Mouse (Mus musculus) intestine, postnatal 0 days (tissue): ENCODE measurements at regions not wholly inside any gene's neighbourhood (a gene's known extent, or its start where the extent isn't known, plus 50 kb on each side); places are given as distances from the start of the nearest gene placed in this dataset.

Experiments used
- ATAC-seq: fragments of 200-750 bp; cut with Nextera tagmentation; 2 replicates; pipeline ENCODE4 v1.8.0; 2017; ENCODE audit warnings: mild to moderate bottlenecking, moderate TSS enrichment, moderate library complexity
- H3K27ac ChIP-seq: fragments of 300-500 bp; sonication (generic); 2 replicates; pipeline ENCODE4 v1.5.1; 2014; ENCODE audit warnings: mild to moderate bottlenecking, low read depth, low read length, moderate library complexity
- H3K27me3 ChIP-seq: fragments of 300-500 bp; sonication (generic); replicated peaks from 2 replicates; pipeline ENCODE4 v1.6.1; 2014; ENCODE audit warnings: low read length, mixed read lengths; ENCODE audit not compliant: control insufficient read depth, insufficient read depth
- H3K36me3 ChIP-seq: fragments of 300-500 bp; sonication (generic); 2 replicates; pipeline ENCODE4 v1.6.1; 2014; ENCODE audit warnings: mild to moderate bottlenecking, moderate library complexity; ENCODE audit not compliant: control insufficient read depth, insufficient read depth
- H3K4me1 ChIP-seq: fragments of 300-500 bp; sonication (generic); replicated peaks from 2 replicates; pipeline ENCODE4 v1.6.1; 2014; ENCODE audit warnings: antibody characterized with exemption, low read length, mixed read lengths; ENCODE audit not compliant: control insufficient read depth, insufficient read depth
- H3K4me2 ChIP-seq: fragments of 300-500 bp; sonication (generic); replicated peaks from 2 replicates; pipeline ENCODE4 v1.6.1; 2014; ENCODE audit warnings: low read depth, mild to moderate bottlenecking, moderate library complexity
- H3K4me3 ChIP-seq: fragments of 300-500 bp; sonication (generic); 2 replicates; pipeline ENCODE4 v1.5.1; 2014; ENCODE audit warnings: low read depth, low read length
- H3K9ac ChIP-seq: fragments of 300-500 bp; sonication (generic); 2 replicates; pipeline ENCODE4 v1.6.1; 2014; ENCODE audit warnings: mild to moderate bottlenecking, low read depth, low read length
- H3K9me3 ChIP-seq: fragments of 300-500 bp; sonication (generic); 2 replicates; pipeline ENCODE4 v1.6.1; 2016; ENCODE audit warnings: mixed run types; ENCODE audit not compliant: control insufficient read depth
- CTCF ChIP-seq: sonication (generic); IDR thresholded peaks from 2 replicates; pipeline ENCODE4 v1.5.1; 2016; ENCODE audit warnings: low read depth, mild to moderate bottlenecking, control low read depth, antibody characterized with exemption, moderate library complexity
- WGBS: fragments of 180-500 bp; shearing (Covaris S2); extraction: QIAGEN DNeasy Blood & Tissue Kit; methylation state at CpG from one replicate; pipeline ENCODE4 v1.1.7; 2014; 5-methylcytosine and 5-hydroxymethylcytosine counted together

DNA sequence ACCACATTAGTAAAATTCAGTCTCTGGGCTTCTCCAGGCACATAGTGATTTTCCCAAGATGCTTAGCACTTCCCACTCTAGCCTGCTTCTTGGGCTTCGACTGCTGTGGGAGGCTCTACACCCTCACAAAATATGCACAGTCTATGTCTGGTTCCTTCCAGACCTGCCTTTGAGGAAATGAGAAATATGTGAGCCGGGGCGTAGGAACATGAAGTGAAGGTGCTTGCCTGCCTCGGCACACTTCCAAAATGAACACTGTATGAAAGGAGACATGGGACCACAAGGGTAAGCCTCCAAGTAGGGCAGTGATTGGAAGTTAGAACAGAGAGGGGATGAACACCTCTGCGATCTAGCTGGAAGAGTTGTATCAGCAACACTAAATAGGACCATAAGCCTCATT, 54.5 kb downstream of the Gm10260 start:
- no peak overlapping the region for H3K9ac ChIP-seq
- no peaks in the 10 kb centered on the region for H3K36me3 ChIP-seq
- no peak for TF ChIP-seq CTCF
- no peaks in the 10 kb centered on the region for H3K27me3 ChIP-seq
- no peak overlapping the region for H3K4me3 ChIP-seq
- no peaks in the 10 kb centered on the region for H3K9me3 ChIP-seq
- WGBS, result 90% methylated on average over 5 of the region's 5 CpGs
- H3K4me2 ChIP-seq, result no peak overlapping the region
- no peaks in the 10 kb centered on the region for H3K4me1 ChIP-seq
- H3K27ac ChIP-seq, result no peak overlapping the region
- no peak for ATAC-seq

DNA sequence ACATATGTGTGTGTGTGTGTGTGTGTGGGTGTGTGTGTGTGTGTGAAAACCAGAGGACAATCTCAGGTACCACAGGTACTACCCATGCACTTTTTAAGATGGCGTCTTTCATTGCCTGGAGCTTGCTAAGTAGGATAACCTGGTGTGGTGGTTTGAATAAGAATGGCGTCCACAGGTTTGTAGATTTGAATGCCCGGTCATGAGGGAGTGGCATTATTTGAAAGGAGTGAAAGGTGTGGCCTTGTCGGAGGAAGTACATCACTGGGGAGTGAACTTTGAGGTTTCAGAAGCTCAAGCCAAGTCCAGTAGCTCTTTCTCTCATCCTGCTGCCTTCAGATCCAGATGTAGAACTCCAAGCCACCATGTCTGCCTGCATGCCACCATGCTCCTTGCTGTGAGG, 55.9 kb downstream of the Gm10260 start:
- Histone ChIP-seq H3K27me3 (no peaks in the 10 kb centered on the region), H3K4me1 (no peaks in the 10 kb centered on the region), H3K36me3 (no peaks in the 10 kb centered on the region), H3K9ac (no peak overlapping the region), H3K27ac (no peak overlapping the region), H3K9me3 (no peaks in the 10 kb centered on the region), H3K4me2 (no peak overlapping the region), H3K4me3 (no peak overlapping the region)
- ATAC-seq, result no peak
- TF ChIP-seq CTCF, result no peak
- 91% methylated on average over 4 of the region's 4 CpGs for WGBS

DNA sequence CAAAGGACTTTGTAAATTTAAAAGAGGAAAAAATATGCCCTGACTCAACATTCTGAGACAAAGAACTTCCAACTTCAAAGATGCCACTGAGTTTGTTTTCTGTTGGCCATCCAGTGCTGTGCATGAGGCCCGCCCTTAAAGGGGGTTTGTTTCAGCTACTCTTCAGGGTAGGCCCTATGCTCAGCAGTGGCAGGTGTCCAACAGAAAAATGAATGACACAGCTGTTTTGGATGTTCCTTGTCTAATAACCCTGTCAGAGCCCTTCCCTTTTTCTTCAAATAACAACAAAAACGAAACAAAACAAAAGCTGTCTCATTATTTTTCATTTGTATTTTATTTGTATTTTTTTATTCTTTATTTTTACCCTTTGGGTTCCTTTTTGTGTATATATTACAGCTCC, 61.5 kb downstream of the Gm10260 start:
- H3K36me3 ChIP-seq, result no peaks in the 10 kb centered on the region
- H3K27ac ChIP-seq, result no peak overlapping the region
- WGBS, result 87% methylated on average over 2 of the region's 2 CpGs
- H3K4me2 ChIP-seq, result no peak overlapping the region
- H3K27me3 ChIP-seq, result no peaks in the 10 kb centered on the region
- H3K9me3 ChIP-seq, result no peaks in the 10 kb centered on the region
- no peak overlapping the region for H3K4me3 ChIP-seq
- no peaks in the 10 kb centered on the region for H3K4me1 ChIP-seq
- H3K9ac ChIP-seq, result no peak overlapping the region
- ATAC-seq, result no peak
- no peak for TF ChIP-seq CTCF

DNA sequence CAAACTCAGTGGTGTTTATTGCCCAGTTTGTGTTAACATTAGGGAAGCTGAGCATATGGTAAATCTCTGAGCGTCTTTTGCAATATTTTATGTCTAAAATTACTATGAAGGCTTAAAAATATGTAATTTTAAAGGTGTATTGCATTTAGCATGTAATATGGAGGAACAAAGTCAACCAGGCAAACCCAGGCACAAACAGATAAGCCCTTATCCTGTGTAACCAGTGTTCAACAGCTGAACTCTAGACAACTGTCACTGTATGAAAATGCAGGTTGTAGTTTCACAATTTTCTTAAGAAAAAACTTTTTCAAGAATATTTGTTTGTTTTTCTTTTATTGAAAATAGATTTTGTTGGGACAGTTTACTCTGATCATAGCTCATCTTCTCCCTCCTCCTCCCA, 62.1 kb downstream of the Gm10260 start:
- Histone ChIP-seq H3K4me3 (no peak overlapping the region), H3K9me3 (no peaks in the 10 kb centered on the region), H3K27me3 (no peaks in the 10 kb centered on the region), H3K9ac (no peak overlapping the region), H3K36me3 (no peaks in the 10 kb centered on the region), H3K27ac (no peak overlapping the region), H3K4me1 (no peaks in the 10 kb centered on the region), H3K4me2 (no peak overlapping the region)
- TF ChIP-seq CTCF, result no peak
- 93% methylated on average over 1 of the region's 1 CpGs for WGBS
- ATAC-seq, result no peak

- H3K27ac ChIP-seq, result no peak overlapping the region
- WGBS, result 86% methylated on average over 10 of the region's 10 CpGs
- no peak for TF ChIP-seq CTCF
- ATAC-seq, result no peak
- H3K36me3 ChIP-seq, result no peaks in the 10 kb centered on the region
- no peak overlapping the region for H3K9ac ChIP-seq
- no peak overlapping the region for H3K4me2 ChIP-seq
- no peaks in the 10 kb centered on the region for H3K9me3 ChIP-seq
- H3K4me1 ChIP-seq, result no peaks in the 10 kb centered on the region
- H3K27me3 ChIP-seq, result no peaks in the 10 kb centered on the region
- no peak overlapping the region for H3K4me3 ChIP-seq
Measured at GRCm38 (mm10) chr13:97697262-97697661, 63.2 kb downstream of the Gm10260 start.

GRCm38 (mm10) chr13:97695022-97695421, 65.4 kb downstream of the Gm10260 start:
- Histone ChIP-seq H3K36me3 (no peaks in the 10 kb centered on the region), H3K4me1 (no peaks in the 10 kb centered on the region), H3K9ac (no peak overlapping the region), H3K27me3 (no peaks in the 10 kb centered on the region), H3K4me3 (no peak overlapping the region), H3K9me3 (no peaks in the 10 kb centered on the region), H3K4me2 (no peak overlapping the region), H3K27ac (no peak overlapping the region)
- no peak for TF ChIP-seq CTCF
- 80% methylated on average over 2 of the region's 2 CpGs for WGBS
- no peak for ATAC-seq

GRCm38 (mm10) chr13:97694356-97694990, 66.0 kb downstream of the Gm10260 start:
- H3K36me3 ChIP-seq, result no peaks in the 10 kb centered on the region
- H3K4me2 ChIP-seq, result no peak overlapping the region
- TF ChIP-seq CTCF, result no peak
- no peaks in the 10 kb centered on the region for H3K27me3 ChIP-seq
- no peak overlapping the region for H3K9ac ChIP-seq
- WGBS, result 83% methylated on average over 9 of the region's 9 CpGs
- H3K9me3 ChIP-seq, result no peaks in the 10 kb centered on the region
- no peak for ATAC-seq
- no peak overlapping the region for H3K4me3 ChIP-seq
- H3K4me1 ChIP-seq, result no peaks in the 10 kb centered on the region
- H3K27ac ChIP-seq, result no peak overlapping the region
